Mouse (Mus musculus): Measurements from ENCODE around the gene Ywhaq.
A peak's percentile ranks its signal among the peaks of the same experiment; 100 is the strongest.

Ywhaq gene

GRCm38 (mm10) chr12:21417100-21418070 is at the start of gene Ywhaq:
Gene Ywhaq (minus strand): TSS chr12:21417637.
- peak; percentile 99 for DNase-seq (ENCODE audit: low spot score)

GRCm38 (mm10) chr12:21463448-21463891 is 46.0 kb upstream of the Ywhaq start:
- DNase-seq (ENCODE audit: low spot score) = no peak

DNA sequence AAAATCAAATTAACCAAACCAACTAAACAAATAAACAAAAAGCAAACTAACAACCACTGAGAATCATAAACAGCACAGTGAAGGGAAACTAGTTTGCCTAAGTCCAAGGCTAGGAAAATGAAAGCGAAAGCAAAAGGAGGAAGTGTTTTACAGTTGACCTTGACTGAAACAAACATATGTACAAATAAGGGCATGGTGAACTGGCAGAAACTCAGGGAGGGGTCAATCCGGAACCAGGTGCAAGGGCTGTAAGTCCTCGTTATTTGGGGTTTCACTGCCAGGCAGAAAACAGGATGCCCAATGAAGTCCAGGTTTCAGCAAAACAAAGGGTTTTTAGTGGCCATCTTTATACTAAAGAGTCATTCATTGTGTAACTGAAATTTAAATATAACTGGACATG is 45.2 kb upstream of the Ywhaq start:
- DNase-seq (ENCODE audit: low spot score) = no peak

- no peak for DNase-seq (ENCODE audit: low spot score)
Measured at GRCm38 (mm10) chr12:21459681-21460080, 42.2 kb upstream of the Ywhaq start.

DNA sequence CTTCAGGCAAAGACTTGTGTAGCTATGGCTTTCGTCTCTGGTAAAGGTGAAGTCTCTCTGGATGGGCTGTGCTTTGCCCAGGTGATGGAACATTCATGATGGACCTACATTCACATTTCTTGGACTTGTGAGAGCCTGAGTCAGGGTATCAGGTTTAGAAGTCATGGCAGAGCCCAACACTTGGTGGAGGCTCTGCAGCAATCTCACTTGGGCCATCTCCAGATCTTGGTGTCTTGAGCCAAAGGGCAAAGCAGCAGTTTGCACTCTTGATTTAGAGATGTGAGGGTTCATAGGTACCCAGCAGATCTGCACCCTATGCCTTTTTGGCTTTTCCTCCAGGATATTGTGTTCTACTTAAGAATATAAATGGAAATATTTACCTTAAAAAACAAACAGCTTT is 38.6 kb upstream of the Ywhaq start:
- no peak for DNase-seq (ENCODE audit: low spot score)

- DNase-seq (ENCODE audit: low spot score) = no peak
Measured at GRCm38 (mm10) chr12:21451752-21452151, 34.3 kb upstream of the Ywhaq start.

DNA sequence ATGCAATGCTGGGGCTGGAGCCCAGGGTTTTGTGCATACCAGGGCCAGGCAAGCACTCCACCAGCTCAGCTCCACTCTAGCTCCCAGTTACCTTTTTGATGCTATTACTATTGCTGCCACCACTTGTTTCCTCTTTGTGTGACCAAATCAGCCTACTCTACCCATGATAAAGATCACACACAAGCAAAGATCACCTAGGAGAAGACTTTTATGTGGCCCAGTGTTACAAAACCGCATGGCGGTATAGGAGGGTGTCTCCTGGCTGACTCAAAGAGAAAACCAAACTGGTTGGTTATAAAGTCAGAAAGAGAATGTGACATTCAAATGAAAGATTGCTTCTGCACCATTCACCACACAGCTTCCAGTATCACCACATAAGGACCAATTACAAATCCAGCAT is 33.9 kb upstream of the Ywhaq start:
- DNase-seq (ENCODE audit: low spot score) = no peak

GRCm38 (mm10) chr12:21443783-21444182 is 26.3 kb upstream of the Ywhaq start:
- DNase-seq (ENCODE audit: low spot score) = no peak

DNA sequence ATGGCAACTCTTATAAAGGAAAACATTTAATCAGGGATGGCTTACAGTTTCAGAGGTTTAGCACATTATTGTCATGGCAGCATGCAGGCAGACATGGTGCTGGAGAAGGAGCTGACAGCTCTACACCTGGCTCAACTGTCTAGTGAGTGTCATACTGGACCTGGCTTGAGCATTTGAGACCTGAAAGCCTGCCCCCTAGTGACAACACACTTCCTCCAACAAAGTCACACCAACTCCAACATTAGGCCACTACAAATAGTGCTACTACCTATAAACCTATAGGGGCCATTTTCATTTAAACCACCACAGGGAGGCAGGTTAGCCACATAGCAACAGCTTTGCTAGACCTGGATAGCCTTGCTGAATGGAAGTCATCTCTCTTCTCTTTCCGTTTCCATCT is 24.4 kb upstream of the Ywhaq start:
- DNase-seq (ENCODE audit: low spot score) = no peak

DNA sequence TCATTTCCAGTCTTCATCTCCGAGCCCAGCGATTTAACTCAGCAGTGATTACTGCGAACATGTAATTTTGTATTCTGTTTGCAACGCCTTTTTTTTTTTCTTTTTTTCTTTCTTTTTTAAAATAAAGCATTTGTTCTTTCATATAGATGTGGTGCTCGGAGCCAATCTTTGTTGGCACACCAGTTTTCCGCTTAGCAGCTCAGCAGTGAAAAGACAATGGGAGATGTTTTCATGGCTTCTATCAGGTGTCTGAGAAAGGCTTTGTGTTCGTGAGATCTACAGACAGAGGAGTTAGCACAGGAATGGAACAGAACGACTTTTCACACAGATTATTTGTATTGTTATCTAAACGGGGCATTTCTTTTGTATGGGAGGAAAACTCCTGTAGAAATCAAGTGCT is 22.0 kb upstream of the Ywhaq start:
- DNase-seq (ENCODE audit: low spot score) = no peak

GRCm38 (mm10) chr12:21438750-21439394 is 21.4 kb upstream of the Ywhaq start:
- no peak for DNase-seq (ENCODE audit: low spot score)

GRCm38 (mm10) chr12:21438294-21438693 is 20.9 kb upstream of the Ywhaq start:
- no peak for DNase-seq (ENCODE audit: low spot score)

DNA sequence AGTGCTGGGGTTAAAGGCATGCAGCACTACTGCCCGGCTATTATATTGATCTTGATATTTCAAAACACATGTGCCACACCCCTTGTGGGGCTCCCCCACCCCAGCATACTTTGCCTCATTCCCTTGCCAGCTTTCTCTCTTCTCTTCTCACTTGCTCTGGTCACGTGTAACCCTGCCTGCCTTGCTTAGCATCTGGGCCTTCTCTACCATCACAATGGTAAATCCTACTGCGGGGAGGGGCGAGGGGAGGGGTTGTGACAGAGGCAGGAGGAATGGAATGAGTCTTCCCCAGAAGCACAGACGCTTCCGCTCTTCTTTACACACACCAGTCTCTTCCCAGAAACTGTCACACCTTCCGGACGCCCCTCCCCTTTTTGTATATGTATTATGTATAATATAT is 14.5 kb upstream of the Ywhaq start:
- no peak for DNase-seq (ENCODE audit: low spot score)

- no peak for DNase-seq (ENCODE audit: low spot score)
Measured at GRCm38 (mm10) chr12:21431039-21431438, 13.6 kb upstream of the Ywhaq start.

- no peak for DNase-seq (ENCODE audit: low spot score)
Measured at GRCm38 (mm10) chr12:21430140-21430539, 12.7 kb upstream of the Ywhaq start.

- no peak for DNase-seq (ENCODE audit: low spot score)
Measured at GRCm38 (mm10) chr12:21429021-21429420, 11.6 kb upstream of the Ywhaq start.

DNA sequence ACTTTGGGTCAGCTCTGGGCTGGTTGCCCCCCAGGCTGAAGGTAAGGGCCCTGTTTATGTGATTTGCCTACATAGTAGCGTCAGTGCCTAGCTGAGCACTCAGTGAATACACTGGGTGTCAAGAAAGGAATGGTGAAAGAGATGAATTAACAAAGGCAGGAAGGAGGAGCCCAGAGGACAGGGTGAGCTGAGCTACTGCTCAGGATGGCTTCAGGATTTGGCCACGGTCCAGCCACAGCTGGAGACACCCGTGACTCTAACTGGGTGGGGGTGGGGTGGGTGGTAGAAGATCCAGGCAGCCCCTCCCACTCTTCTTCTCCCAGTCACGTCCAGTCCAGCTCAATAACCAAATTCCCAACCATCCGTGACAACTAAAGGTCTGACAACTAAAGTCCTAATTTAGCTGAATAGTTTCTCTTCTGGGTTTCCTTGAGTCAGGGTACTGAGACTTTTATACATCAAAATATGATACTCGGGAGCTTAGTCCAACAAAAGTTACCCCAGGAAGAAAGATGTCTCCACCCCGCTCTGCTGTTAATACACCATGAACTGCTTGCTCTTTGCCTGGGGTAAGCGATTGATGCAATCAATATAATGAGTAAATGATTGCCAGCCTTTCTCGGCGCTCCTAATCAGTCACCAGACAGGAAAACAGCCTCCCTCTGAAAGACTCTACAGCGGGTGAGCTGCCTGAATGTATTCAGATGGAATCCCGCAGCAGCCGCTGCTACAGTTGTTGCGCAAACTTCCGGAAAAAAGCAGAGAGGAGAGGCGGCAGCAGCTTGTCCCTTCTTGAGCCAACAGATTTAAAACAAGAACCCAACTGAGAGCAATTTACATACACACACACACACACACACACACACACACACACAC is 8.9 kb upstream of the Ywhaq start:
- peak; percentile 51 for DNase-seq (ENCODE audit: low spot score)

DNA sequence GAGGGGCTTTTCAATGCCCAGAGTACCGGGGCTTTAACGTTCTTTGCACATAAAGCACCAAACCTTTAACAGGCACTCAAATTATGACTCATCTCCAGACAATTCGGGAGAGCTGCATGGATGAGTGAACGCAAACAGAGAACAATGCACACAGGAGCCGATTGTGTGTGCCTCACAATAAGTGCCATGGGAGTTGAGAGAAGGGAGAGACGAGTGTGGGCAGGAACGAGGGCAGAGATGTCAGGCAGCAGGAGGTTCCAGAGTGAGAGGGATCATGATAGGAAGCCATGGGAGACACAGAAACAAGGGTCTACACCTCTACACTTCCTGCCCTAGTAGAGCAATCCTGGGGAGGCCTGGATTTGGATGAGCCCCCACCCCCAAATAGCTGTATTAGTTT is 7.2 kb upstream of the Ywhaq start:
- DNase-seq (ENCODE audit: low spot score) = peak; percentile 28

GRCm38 (mm10) chr12:21418621-21419131 is 1.2 kb upstream of the Ywhaq start:
- no peak for DNase-seq (ENCODE audit: low spot score)

- DNase-seq (ENCODE audit: low spot score) = peak; percentile 18
Measured at GRCm38 (mm10) chr12:21418083-21418482, 646 bp upstream of the Ywhaq start.

GRCm38 (mm10) chr12:21416506-21416905 is 931 bp downstream of the Ywhaq start:
- peak; percentile 21 for DNase-seq (ENCODE audit: low spot score)

- no peak for DNase-seq (ENCODE audit: low spot score)
Measured at GRCm38 (mm10) chr12:21410620-21411019, 6.8 kb downstream of the Ywhaq start.

Data from embryo, embryonic 10 days (tissue).